Mouse (Mus musculus) left cerebral cortex, postnatal 36 days (tissue): Measurements from ENCODE around the gene H6pd. TPM values are rescaled to one million over a fixed set of nuclear protein-coding genes. Genes with fewer than 3 reads are reported as not detected.

Source experiments
- total RNA-seq, 2 experiments: library from RNA; stranded (reverse); gene quantifications; 2 replicates each; pipeline ENCODE4 v1.2.3; 2021

H6pd gene
- total RNA-seq, 2 experiments from 2014 or later = 12.5 to 14.3 TPM

Other genes starting within 250 kb of the H6pd start
- gene Slc25a33, start 234.7 kb downstream of the H6pd start, total RNA-seq = 10 to 100 TPM; 31.9 to 34.6 TPM
- 10 to 100 TPM; 17.1 to 19.0 TPM for gene Spsb1, start 54.0 kb downstream of the H6pd start, total RNA-seq
- gene Gpr157, start 78.3 kb upstream of the H6pd start, total RNA-seq = 1 to 10 TPM; 1.5 to 1.6 TPM
- gene Slc2a5, start 110.3 kb upstream of the H6pd start, total RNA-seq = 1 to 10 TPM; 6.3 to 7.3 TPM
- gene Slc2a7, start 139.9 kb upstream of the H6pd start, total RNA-seq = not detected
- gene Car6, start 192.3 kb upstream of the H6pd start, total RNA-seq = not detected
- 100 to 1,000 TPM; 416 to 459 TPM for gene Eno1, start 227.7 kb upstream of the H6pd start, total RNA-seq